Mouse (Mus musculus) liver, embryonic 14.5 days (tissue): Measurements from ENCODE around the gene Tomm34.

Experiments
- CTCF ChIP-seq: IDR thresholded peaks from 2 replicates; pipeline ENCODE4 v1.5.1; 2016; ENCODE audit warnings: antibody characterized with exemption, low read depth, control low read depth
- EP300 ChIP-seq: IDR thresholded peaks from 2 replicates; pipeline ENCODE4 v1.6.1; 2016; ENCODE audit warnings: antibody characterized with exemption, low read depth

DNA sequence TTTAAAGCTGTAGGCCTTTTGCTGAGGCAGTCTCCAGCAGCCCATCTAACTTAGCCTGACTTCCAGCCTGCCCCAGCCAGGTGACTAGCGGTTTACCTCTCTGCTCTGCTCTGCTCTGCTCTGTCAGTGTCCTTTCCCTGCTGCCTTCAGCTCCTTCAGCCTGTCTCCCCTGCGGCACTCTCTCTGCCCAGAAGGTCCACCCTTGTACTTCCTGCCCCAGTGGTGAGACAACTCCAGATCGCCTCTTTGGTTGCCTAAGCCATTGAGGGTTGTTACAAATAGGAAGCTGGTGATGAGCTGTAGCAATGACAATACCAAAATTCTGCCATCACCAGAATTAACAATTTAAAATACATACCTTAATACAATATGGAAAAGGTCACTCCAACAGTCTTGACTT lies 60.0 kb downstream of the Tomm34 start:
- TF ChIP-seq CTCF (no peak), EP300 (no peak)
